Mouse (Mus musculus) heart, postnatal 0 days (tissue): ENCODE measurements around the gene Mtif2.

Source experiments
- CTCF ChIP-seq: IDR thresholded peaks from 2 replicates; pipeline ENCODE4 v1.5.1; 2016; ENCODE audit warnings: antibody characterized with exemption, control low read depth, low read depth
- EP300 ChIP-seq: IDR thresholded peaks from 2 replicates; pipeline ENCODE4 v1.6.1; 2016; ENCODE audit warnings: antibody characterized with exemption, low read depth

- no peak for TF ChIP-seq CTCF
- TF ChIP-seq EP300 = no peak
These were observed 46.4 kb downstream of the Mtif2 start for GRCm38 (mm10) chr11:29572656-29573055.
